Mouse (Mus musculus) E14TG2a.4 (cell line): ENCODE data around the gene Pagr1a.

Source experiments
- H3K27me3 ChIP-seq: 2 replicates; pipeline ENCODE4 v1.6.1; 2014; ENCODE audit warnings: low read length, control low read depth; ENCODE audit not compliant: insufficient read depth
- H3K36me3 ChIP-seq: 2 replicates; pipeline ENCODE4 v1.6.1; 2014; ENCODE audit warnings: low read length, control low read depth; ENCODE audit not compliant: insufficient read depth
- H3K4me1 ChIP-seq: replicated peaks from 2 replicates; pipeline ENCODE4 v1.6.1; 2014; ENCODE audit warnings: low read depth, low read length, control low read depth
- H3K4me3 ChIP-seq: replicated peaks from 2 replicates; pipeline ENCODE4 v1.5.1; 2014; ENCODE audit warnings: mild to moderate bottlenecking, low read length
- H3K9me3 ChIP-seq: 2 replicates; pipeline ENCODE4 v1.6.1; 2014; ENCODE audit warnings: low read length, control low read depth
- CTCF ChIP-seq: conservative IDR thresholded peaks from 2 replicates; pipeline ENCODE4 v1.5.1; 2014; ENCODE audit warnings: low read length
- NANOG ChIP-seq: IDR thresholded peaks from 2 replicates; pipeline ENCODE4 v1.6.1; 2014; ENCODE audit warnings: borderline replicate concordance, low read length, mixed read lengths
- POU5F1 ChIP-seq: IDR thresholded peaks from 2 replicates; pipeline ENCODE4 v1.6.1; 2014; ENCODE audit warnings: low read length, borderline replicate concordance

Pagr1a gene

DNA sequence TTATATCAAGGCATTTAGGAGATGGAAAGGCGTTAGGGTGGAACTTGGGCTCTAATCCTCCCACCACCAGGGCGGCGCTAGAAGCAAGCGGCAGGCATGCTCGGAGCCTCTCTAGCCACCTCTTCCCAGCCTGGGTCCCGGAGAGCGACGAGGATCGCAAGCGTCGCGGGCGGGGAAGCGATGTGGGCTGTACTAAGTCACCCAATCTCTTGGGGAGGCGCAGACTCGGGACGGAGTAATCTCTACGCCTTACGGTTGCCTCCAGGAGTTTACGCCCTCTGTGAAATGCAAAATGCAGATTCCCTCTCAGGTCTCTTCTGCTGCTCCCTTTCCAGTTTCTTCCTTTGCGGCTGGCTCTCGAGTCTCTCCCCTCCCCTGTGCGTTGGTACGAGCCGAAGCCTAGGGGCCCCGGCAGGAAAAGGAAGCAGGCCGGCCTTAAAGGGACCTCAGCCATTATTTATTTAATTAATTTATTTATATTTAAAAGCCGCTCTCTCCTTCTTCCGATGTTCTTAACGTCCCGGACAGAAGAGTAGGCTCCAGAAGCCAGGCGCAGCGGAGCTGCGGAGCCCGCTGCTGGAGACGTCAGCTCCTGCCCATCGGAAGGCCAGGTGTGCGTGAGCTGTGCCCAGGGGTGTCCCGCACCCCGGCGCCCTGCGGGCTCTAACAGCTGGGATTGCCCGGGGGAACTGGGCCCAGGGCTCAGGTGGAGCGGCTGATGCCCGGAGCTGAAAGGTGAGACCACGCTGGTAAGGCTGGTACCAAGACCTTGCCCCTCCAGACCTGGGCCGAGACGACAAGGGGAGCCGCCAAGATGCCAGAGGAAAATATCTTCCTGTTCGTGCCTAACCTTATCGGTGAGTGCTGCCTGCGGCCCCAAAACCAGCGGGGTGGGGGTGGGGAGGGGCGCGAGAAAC, 40.9 kb downstream of the Pagr1a start, which contains the start of gene Cdiptos:
Gene Cdiptos (minus strand): TSS at position 149 of the 917 bp plus-strand sequence.
- Histone ChIP-seq H3K4me3 (peak within 1 kb of the TSS; percentile 100), H3K27me3 (no peaks in the 10 kb centered on the region), H3K36me3 (peaks cover 37% of the 10 kb centered on the region), H3K9me3 (no peaks in the 10 kb centered on the region), H3K4me1 (peaks cover 41% of the 10 kb centered on the region)
- TF ChIP-seq NANOG: no peak
- TF ChIP-seq CTCF: peak; percentile 75

DNA sequence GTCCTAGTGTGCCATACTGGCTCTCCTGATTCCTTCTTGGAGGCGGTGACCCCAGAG, 41.4 kb downstream of the Pagr1a start, which contains the start of gene Cdipt:
Gene Cdipt (plus strand): TSS at position 22 of the 57 bp plus-strand sequence.
- no peaks in the 10 kb centered on the region for H3K27me3 ChIP-seq
- H3K4me3 ChIP-seq: peak within 1 kb of the TSS; percentile 100
- H3K4me1 ChIP-seq: peaks cover 41% of the 10 kb centered on the region
- no peaks in the 10 kb centered on the region for H3K9me3 ChIP-seq
- H3K36me3 ChIP-seq: peaks cover 32% of the 10 kb centered on the region
- no peak for TF ChIP-seq CTCF
- no peak for TF ChIP-seq POU5F1
- no peak for TF ChIP-seq NANOG

GRCm38 (mm10) chr7:126975493-126975892, 41.7 kb downstream of the Pagr1a start:
- H3K9me3 ChIP-seq: no peaks in the 10 kb centered on the region
- no peaks in the 10 kb centered on the region for H3K27me3 ChIP-seq
- peak overlapping the region; percentile 100 for H3K4me3 ChIP-seq
- TF ChIP-seq NANOG (no peak), POU5F1 (no peak), CTCF (no peak)
- H3K4me1 ChIP-seq: peaks cover 41% of the 10 kb centered on the region
- H3K36me3 ChIP-seq: peaks cover 30% of the 10 kb centered on the region

DNA sequence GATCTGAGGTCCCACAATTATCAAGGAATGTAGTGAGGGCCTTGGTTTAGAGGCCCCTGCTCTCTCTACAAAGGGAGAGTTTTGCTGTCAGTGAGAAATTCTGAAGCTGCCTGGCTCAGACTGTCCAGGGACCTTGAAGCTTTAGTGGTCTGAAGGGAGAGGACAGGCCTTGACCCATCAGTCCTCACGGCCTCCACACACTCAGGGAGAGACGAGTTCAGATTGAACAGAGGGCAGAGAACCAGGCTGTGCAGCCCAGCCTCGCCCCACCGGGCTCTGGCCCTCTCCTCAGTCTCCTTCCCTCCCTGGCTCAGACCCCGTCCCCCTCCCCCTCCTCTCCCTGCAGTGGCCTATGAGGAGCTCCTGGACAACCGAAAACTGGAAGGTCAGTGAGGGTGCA, 49.8 kb downstream of the Pagr1a start:
- Histone ChIP-seq H3K4me3 (no peak overlapping the region), H3K36me3 (no peaks in the 10 kb centered on the region), H3K27me3 (peaks cover 11% of the 10 kb centered on the region), H3K4me1 (peaks cover 29% of the 10 kb centered on the region), H3K9me3 (no peaks in the 10 kb centered on the region)
- TF ChIP-seq NANOG: no peak
- TF ChIP-seq CTCF: no peak
- TF ChIP-seq POU5F1: no peak

DNA sequence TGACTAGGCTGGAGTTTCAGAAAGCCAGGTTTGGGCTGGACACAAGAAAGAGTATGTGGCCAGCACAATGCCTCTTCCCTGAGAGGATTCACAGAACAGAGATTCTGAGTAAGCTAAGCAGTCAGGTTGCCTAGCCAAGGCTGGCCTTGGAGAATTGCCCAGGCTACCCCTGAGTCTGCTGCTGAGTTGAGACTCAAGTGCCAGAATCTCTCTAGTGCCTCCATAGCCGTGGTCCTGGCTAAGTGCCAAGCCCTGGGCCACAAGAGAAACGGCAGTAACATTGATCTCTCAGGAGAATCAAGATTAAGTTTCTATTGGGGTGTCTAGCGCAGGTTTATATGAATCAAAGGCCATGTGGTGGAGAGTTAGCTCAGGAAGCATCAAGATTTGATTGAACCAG, 51.6 kb downstream of the Pagr1a start:
- Histone ChIP-seq H3K27me3 (peaks cover 21% of the 10 kb centered on the region), H3K4me1 (peaks cover 29% of the 10 kb centered on the region), H3K9me3 (no peaks in the 10 kb centered on the region), H3K36me3 (no peaks in the 10 kb centered on the region), H3K4me3 (no peak overlapping the region)
- no peak for TF ChIP-seq POU5F1
- no peak for TF ChIP-seq NANOG
- no peak for TF ChIP-seq CTCF
